Mouse (Mus musculus): ENCODE data around the gene Asb5. TPM values are rescaled to one million over a fixed set of nuclear protein-coding genes. Genes with fewer than 3 reads are reported as not detected.
A peak's percentile ranks its signal among the peaks of the same experiment; 100 is the strongest.

The Asb5 gene
- total RNA-seq (2014; rRNA removed) (0.09 and 0.40 TPM in 2 replicates), polyA plus RNA-seq (2012; rRNA removed) (0.38 and 0.83 TPM in 2 replicates)

DNA sequence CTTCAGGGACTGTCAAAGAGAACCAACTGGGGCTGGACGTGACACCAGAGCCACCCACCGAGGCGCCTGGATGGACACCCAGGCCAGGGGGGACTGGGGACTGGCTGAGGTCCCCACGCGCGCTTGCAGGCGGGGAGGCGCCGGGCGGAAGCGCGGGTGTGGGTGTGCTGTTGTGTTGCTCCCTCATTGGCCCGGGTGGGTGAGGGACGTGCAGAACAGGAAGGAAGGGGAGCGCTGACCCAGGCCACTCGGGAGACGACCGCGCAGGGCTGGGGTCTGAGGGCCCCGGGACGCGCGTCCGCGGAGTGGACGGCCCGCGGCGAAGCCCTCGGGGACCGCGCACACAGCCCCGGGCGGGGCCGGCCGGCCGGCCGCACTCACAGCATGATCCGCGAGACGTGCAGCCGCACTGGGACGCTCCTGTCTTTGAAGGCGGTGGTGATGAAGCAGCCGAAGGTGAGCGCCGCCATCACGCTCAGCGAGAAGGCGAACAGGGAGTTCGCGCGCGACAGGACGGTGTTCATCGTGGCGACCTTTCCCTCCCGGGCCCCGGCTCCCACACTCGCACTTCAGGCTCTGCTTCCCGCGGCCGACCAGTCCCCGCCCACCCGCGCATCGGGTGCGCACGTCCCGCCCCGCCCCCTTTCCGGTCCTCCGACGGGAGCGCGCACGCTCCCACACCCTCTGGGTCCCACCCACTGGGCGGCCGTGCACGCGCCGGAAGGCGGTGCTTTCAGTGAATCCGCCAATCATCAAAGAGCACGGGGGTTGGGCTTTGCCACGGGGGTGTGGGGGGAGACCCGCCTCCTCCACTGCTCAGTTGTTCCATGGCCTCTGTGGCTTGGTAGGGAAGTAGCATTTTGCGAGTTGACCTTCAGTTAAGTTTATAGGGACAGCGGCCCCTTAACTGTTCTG, at the start of gene Asb5, which contains the start of gene Spcs3:
Gene Asb5 (plus strand): TSS at position 199 of the 915 bp plus-strand sequence.
Gene Spcs3 (minus strand): TSS at position 617 of the 915 bp plus-strand sequence.
- H3K27me3 ChIP-seq (ENCODE audit: control insufficient read depth, insufficient read depth, low read length) = no peaks in the 10 kb centered on the region
- peaks cover 4% of the 10 kb centered on the region for H3K36me3 ChIP-seq (ENCODE audit: control insufficient read depth, insufficient read depth, low read length)
- peaks cover 4% of the 10 kb centered on the region; the same call in 1 of the 2 replicates for H3K4me1 ChIP-seq (ENCODE audit: control insufficient read depth, insufficient read depth, low read length)
- H3K27ac ChIP-seq (replicated peaks; ENCODE audit: insufficient read depth, low read depth, low read length) = peak within 1 kb of the TSS; percentile 82
- DNase-seq (ENCODE audit: extremely low read depth, low read depth, low spot score) = peak; percentile 84
- H3K9ac ChIP-seq (ENCODE audit: low read depth, low read length) = peak within 1 kb of the TSS; percentile 94
- under 1% methylated on average over 89 of the region's 89 CpGs for WGBS
- peak within 1 kb of the TSS; percentile 86 for H3K4me3 ChIP-seq (ENCODE audit: insufficient read depth, low read depth, low read length)
- H3K79me2 ChIP-seq (ENCODE audit: control insufficient read depth, insufficient read depth, low read length) = peaks cover 12% of the 10 kb centered on the region; the same call in 1 of the 2 replicates
- TF ChIP-seq CTCF (IDR thresholded peaks at IDR 0.05; ENCODE audit: low read depth, low read length) (no peak), POLR2A (IDR thresholded peaks at IDR 0.05; ENCODE audit: extremely low read depth, insufficient read depth, low read length) (peak; percentile 46; the same call in 1 of the 2 replicates)

DNA sequence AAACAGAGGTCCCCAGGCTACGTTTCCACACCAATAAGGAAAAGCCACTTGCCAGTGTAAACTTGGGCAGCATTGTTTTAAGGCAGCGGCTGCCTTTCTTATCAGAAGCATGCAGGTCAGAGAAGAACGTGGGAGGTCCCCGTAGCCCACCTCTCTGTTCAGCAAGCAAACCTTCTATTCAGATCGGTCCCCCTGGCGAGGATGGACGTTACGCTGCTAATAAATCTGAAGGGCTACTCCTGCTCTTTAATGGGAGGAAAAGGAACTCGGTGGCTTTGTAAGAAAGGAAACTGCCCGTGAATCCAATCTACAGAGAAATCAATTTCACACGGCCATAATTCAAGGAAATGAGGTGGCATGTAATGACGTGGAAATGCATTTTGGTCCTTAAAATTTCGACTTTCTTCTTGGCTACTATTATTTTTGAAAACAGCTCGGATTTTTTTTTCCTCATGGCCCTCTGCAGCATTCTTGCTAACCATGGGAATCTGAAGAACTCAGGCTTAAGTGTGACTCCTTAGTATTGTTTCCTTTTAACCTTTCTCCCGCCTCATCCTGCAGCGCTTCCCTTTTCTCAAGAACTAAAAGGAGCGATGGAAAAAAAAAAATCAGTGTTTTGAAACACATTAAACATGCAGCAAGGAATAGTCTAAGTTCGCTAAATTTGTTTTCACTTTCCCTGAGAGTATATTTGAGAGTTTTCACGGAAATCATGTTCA, 42.7 kb upstream of the Asb5 start:
- no peaks in the 10 kb centered on the region; the same call in 1 of the 2 replicates for H3K4me1 ChIP-seq (ENCODE audit: control insufficient read depth, insufficient read depth, low read length)
- TF ChIP-seq POLR2A (IDR thresholded peaks at IDR 0.05; ENCODE audit: extremely low read depth, insufficient read depth, low read length) = no peak
- H3K9ac ChIP-seq (ENCODE audit: low read depth, low read length) = no peak overlapping the region
- H3K79me2 ChIP-seq (ENCODE audit: control insufficient read depth, insufficient read depth, low read length) = no peaks in the 10 kb centered on the region
- H3K4me3 ChIP-seq (ENCODE audit: insufficient read depth, low read depth, low read length) = no peak overlapping the region
- 38% methylated on average over 19 of the region's 19 CpGs for WGBS
- no peaks in the 10 kb centered on the region for H3K36me3 ChIP-seq (ENCODE audit: control insufficient read depth, insufficient read depth, low read length)
- no peak for DNase-seq (ENCODE audit: extremely low read depth, low read depth, low spot score)
- H3K27ac ChIP-seq (replicated peaks; ENCODE audit: insufficient read depth, low read depth, low read length) = no peak overlapping the region
- H3K27me3 ChIP-seq (ENCODE audit: control insufficient read depth, insufficient read depth, low read length) = no peaks in the 10 kb centered on the region

DNA sequence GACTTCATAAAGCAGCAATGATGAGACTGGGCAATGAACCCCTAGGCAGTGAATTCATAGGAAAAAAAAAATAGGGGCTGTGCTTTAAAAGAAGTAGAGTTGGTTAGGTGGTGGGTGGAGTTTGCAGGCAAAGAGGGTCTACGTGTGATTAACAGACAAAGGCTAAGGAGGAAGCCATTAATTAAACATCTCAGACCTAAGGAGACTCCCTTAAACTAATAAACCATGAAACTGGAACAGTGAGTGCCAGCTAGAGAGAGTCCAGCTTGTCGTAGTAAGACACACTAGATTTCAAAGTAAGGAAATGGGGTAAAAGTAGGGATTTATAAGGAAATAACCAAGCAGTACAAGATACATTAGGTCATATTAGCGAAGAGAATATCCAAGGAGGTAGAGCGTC, 40.9 kb upstream of the Asb5 start:
- Histone ChIP-seq H3K4me1 (ENCODE audit: control insufficient read depth, insufficient read depth, low read length) (no peaks in the 10 kb centered on the region; the same call in 1 of the 2 replicates), H3K4me3 (ENCODE audit: insufficient read depth, low read depth, low read length) (no peak overlapping the region), H3K27ac (replicated peaks; ENCODE audit: insufficient read depth, low read depth, low read length) (no peak overlapping the region), H3K79me2 (ENCODE audit: control insufficient read depth, insufficient read depth, low read length) (no peaks in the 10 kb centered on the region), H3K9ac (ENCODE audit: low read depth, low read length) (no peak overlapping the region), H3K27me3 (ENCODE audit: control insufficient read depth, insufficient read depth, low read length) (no peaks in the 10 kb centered on the region), H3K36me3 (ENCODE audit: control insufficient read depth, insufficient read depth, low read length) (no peaks in the 10 kb centered on the region)
- no peak for DNase-seq (ENCODE audit: extremely low read depth, low read depth, low spot score)
- 84% methylated on average over 4 of the region's 4 CpGs for WGBS
- TF ChIP-seq POLR2A (IDR thresholded peaks at IDR 0.05; ENCODE audit: extremely low read depth, insufficient read depth, low read length) (no peak), CTCF (IDR thresholded peaks at IDR 0.05; ENCODE audit: low read depth, low read length) (no peak)

DNA sequence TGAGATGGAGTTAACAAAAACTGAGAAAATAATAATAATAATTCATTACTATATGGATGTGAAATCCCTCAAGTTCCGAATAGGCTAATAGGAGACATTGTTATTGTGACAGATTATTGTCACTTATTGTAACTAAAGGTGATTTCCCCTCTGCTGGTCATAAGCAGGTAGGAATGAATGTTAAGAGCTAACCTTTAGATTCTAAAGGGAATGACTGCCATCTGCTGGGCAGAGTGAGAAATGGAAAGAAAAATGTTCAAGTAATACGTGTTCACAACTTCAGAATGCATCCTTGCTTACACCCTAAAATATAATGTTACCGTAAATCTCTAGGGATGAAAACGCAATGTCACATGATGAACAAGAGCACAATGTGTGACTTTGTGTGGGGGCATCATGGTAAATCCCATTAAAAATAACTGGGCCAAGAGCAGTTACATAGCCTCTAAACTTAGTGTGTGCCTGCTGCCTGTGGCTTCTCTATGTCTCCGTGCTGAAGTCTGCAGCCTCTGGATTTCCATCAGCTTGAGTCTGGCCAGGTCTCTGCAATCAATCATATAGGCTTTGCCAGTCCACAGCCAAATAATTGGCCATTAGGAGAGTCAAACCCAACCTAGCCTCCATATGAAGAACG, 38.2 kb upstream of the Asb5 start:
- no peaks in the 10 kb centered on the region for H3K36me3 ChIP-seq (ENCODE audit: control insufficient read depth, insufficient read depth, low read length)
- no peak overlapping the region for H3K4me3 ChIP-seq (ENCODE audit: insufficient read depth, low read depth, low read length)
- H3K27me3 ChIP-seq (ENCODE audit: control insufficient read depth, insufficient read depth, low read length) = no peaks in the 10 kb centered on the region
- no peak overlapping the region for H3K9ac ChIP-seq (ENCODE audit: low read depth, low read length)
- no peaks in the 10 kb centered on the region; the same call in 1 of the 2 replicates for H3K4me1 ChIP-seq (ENCODE audit: control insufficient read depth, insufficient read depth, low read length)
- peak; percentile 50 for TF ChIP-seq CTCF (IDR thresholded peaks at IDR 0.05; ENCODE audit: low read depth, low read length)
- no peak for TF ChIP-seq POLR2A (IDR thresholded peaks at IDR 0.05; ENCODE audit: extremely low read depth, insufficient read depth, low read length)
- peak; percentile 40 for DNase-seq (ENCODE audit: extremely low read depth, low read depth, low spot score)
- no peak overlapping the region for H3K27ac ChIP-seq (replicated peaks; ENCODE audit: insufficient read depth, low read depth, low read length)
- 25% methylated on average over 6 of the region's 6 CpGs for WGBS
- H3K79me2 ChIP-seq (ENCODE audit: control insufficient read depth, insufficient read depth, low read length) = no peaks in the 10 kb centered on the region

DNA sequence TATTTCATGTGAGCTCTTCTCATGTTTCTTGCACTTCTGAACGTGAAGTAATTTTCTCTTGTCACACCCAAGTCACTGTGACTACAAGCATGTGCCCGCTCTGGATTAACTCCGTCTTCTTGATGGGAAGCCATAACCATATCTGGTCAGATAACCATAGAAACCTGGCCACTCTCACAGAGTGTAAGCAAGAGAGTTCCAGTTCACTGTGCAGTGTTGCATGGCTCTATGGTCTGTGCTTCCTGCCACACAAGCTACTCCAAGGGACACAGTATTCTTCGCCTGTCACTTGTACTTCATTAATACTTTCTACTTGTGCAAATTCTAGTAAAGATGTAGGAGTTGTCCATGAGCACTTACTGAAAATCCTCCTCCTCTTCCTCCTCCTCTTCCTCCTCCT, 37.4 kb upstream of the Asb5 start:
- no peaks in the 10 kb centered on the region for H3K27me3 ChIP-seq (ENCODE audit: control insufficient read depth, insufficient read depth, low read length)
- no peak overlapping the region for H3K4me3 ChIP-seq (ENCODE audit: insufficient read depth, low read depth, low read length)

More for the DNA sequence above, 37.4 kb upstream of the Asb5 start:
- no peaks in the 10 kb centered on the region; the same call in 1 of the 2 replicates for H3K4me1 ChIP-seq (ENCODE audit: control insufficient read depth, insufficient read depth, low read length)
- DNase-seq (ENCODE audit: extremely low read depth, low read depth, low spot score) = no peak
- no peak overlapping the region for H3K27ac ChIP-seq (replicated peaks; ENCODE audit: insufficient read depth, low read depth, low read length)
- H3K36me3 ChIP-seq (ENCODE audit: control insufficient read depth, insufficient read depth, low read length) = no peaks in the 10 kb centered on the region
- 75% methylated on average over 4 of the region's 4 CpGs for WGBS
- no peak overlapping the region for H3K9ac ChIP-seq (ENCODE audit: low read depth, low read length)
- no peaks in the 10 kb centered on the region for H3K79me2 ChIP-seq (ENCODE audit: control insufficient read depth, insufficient read depth, low read length)
- TF ChIP-seq POLR2A (IDR thresholded peaks at IDR 0.05; ENCODE audit: extremely low read depth, insufficient read depth, low read length) = no peak
- TF ChIP-seq CTCF (IDR thresholded peaks at IDR 0.05; ENCODE audit: low read depth, low read length) = no peak

Data from liver, adult 2 months (tissue).